Mouse (Mus musculus): ENCODE results near the gene Stbd1.

Gene Stbd1

DNA sequence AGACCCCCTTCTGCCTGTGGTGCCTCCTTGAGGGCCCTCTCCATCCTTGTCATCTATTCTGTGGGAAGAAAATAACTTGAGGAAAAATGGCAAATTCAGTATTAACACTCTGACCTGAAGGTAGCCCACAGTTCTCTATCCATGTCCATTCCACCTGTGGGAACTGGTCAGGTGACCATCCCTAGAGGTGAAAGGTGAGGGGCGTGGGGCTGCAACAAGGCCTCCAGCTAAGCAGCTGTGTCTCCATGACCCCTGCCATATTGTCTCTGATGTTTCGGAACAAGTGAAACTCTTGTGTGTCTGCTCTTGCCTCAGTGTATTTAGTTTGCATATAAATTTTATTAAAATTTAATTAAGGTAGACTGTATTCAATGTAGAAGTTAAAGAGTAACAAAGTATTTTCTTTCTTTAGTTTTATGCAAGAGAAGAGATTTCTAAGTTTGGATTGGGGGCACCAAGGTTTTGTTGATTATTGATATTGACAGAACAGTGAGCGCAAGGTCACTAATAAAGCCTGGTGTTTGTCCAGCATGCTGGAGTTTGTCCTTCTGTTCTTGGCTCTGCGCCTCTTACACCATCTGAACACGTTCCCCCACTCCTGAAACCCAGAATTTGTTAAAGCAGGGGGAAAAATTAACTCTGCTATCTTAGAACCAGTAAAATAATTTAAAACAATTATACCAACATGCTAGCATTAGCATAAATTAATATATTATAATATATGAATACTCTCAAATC is 4.8 kb downstream of the Stbd1 start:
- Histone ChIP-seq H3K27me3 (ENCODE audit: control insufficient read depth, insufficient read depth, low read length, poor library complexity, severe bottlenecking) (no peaks in the 10 kb centered on the region), H3K36me3 (ENCODE audit: control insufficient read depth, insufficient read depth, low read length, poor library complexity, severe bottlenecking) (no peaks in the 10 kb centered on the region)
- DNase-seq (ENCODE audit: low read depth, low spot score), result no peak

DNA sequence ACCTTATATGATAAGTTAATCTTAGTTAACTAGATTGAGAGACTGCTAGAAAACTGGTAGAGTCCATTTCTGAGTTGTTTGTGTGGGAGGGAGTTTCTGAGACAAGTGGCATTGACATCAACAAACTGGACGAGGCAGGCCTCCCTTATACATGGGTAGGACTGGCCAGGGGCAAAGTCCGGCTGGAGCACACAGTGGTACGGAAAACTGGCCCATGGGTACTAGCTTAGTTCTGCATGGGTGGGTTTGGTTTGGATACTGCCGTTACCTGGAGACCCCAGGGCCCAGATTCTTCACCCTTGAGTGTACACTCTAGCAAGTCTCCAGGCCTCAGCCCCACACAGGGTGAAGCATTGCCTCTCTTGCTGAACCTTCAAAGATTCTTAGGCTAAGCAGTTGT is 9.9 kb downstream of the Stbd1 start:
- Histone ChIP-seq H3K27me3 (ENCODE audit: control insufficient read depth, insufficient read depth, low read length, poor library complexity, severe bottlenecking) (no peaks in the 10 kb centered on the region), H3K36me3 (ENCODE audit: control insufficient read depth, insufficient read depth, low read length, poor library complexity, severe bottlenecking) (no peaks in the 10 kb centered on the region)
- DNase-seq (ENCODE audit: low read depth, low spot score), result no peak

DNA sequence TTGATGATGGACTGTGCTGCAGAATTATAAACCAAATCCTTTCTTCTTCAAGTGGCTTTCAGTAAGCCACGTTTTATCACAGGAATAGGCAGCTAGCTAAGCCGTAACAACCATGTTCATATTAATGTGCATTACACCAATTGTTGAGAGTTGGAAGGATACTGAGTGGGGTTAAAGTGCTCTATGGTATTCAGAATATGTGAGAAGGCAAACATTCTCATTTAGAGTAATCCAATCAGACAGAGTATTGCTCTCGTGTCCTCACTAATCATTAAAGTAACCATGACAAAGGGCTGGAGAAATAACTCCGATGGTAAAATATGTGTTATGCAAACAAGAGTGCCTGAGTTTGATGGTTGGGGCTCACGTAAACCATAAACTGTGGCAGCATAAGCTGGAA is 19.0 kb downstream of the Stbd1 start:
- Histone ChIP-seq H3K27me3 (ENCODE audit: control insufficient read depth, insufficient read depth, low read length, poor library complexity, severe bottlenecking) (no peaks in the 10 kb centered on the region), H3K36me3 (ENCODE audit: control insufficient read depth, insufficient read depth, low read length, poor library complexity, severe bottlenecking) (no peaks in the 10 kb centered on the region)
- no peak for DNase-seq (ENCODE audit: low read depth, low spot score)

DNA sequence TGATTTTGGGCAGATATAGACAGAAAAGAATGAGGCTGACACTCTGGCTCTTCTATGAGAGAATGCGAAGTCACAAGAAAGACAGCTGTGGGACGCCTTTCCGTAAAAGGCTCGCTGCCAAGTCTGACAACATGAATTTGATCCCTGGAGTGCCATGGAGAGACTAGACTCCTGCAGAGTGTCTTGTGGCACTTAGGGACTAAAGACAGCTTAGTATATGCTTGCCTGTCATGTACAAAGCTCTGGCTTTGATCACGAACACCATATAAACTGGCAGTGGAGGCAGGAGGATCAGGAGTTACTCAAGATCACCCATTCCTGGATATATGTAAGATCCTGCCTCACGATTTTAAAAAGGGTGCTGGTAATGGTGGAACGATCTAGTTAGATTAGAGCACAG is 25.1 kb downstream of the Stbd1 start:
- Histone ChIP-seq H3K27me3 (ENCODE audit: control insufficient read depth, insufficient read depth, low read length, poor library complexity, severe bottlenecking) (no peaks in the 10 kb centered on the region), H3K36me3 (ENCODE audit: control insufficient read depth, insufficient read depth, low read length, poor library complexity, severe bottlenecking) (no peaks in the 10 kb centered on the region)
- DNase-seq (ENCODE audit: low read depth, low spot score), result no peak

DNA sequence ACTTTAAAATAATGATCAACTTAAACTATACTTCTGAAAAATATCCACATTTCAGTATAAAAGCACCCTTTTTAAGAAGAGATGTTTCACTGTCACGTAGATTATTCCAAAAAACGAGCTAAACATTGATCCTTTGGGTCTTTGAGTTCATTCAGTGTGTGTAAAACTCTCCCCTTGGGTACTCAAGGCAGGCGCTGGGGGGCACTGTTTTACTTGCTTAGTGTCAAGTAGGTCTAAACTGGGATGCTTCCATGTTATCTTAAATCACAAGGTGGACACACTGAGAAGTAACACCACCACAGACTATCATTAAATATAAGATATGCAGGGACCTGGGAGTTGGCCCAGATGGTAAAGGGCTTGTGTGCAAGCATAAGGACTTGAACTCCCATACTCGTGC is 30.7 kb downstream of the Stbd1 start:
- H3K27me3 ChIP-seq (ENCODE audit: control insufficient read depth, insufficient read depth, low read length, poor library complexity, severe bottlenecking), result no peaks in the 10 kb centered on the region
- DNase-seq (ENCODE audit: low read depth, low spot score), result no peak

DNA sequence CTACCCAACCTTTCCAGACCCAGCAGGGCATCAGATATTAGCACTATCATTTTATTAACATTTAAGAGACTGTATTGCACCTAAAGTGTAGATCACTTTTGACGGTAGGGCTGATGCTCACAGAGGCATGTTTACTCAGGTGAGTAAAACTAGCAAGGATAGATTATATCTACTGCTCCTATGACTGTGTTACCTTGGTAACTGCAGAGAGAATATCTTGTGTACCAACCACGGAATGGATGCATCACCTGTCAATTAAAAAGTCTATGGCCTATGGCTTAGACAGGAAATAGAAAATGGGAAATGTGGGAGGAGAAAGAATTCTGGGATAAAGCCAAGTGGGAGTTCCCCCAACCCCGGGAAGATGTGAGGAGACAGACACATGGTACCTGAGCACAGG is 32.1 kb downstream of the Stbd1 start:
- H3K36me3 ChIP-seq (ENCODE audit: control insufficient read depth, insufficient read depth, low read length, poor library complexity, severe bottlenecking), result no peaks in the 10 kb centered on the region
- no peak for DNase-seq (ENCODE audit: low read depth, low spot score)

More for the DNA sequence above, 30.7 kb downstream of the Stbd1 start:
- H3K36me3 ChIP-seq (ENCODE audit: control insufficient read depth, insufficient read depth, low read length, poor library complexity, severe bottlenecking), result no peaks in the 10 kb centered on the region

DNA sequence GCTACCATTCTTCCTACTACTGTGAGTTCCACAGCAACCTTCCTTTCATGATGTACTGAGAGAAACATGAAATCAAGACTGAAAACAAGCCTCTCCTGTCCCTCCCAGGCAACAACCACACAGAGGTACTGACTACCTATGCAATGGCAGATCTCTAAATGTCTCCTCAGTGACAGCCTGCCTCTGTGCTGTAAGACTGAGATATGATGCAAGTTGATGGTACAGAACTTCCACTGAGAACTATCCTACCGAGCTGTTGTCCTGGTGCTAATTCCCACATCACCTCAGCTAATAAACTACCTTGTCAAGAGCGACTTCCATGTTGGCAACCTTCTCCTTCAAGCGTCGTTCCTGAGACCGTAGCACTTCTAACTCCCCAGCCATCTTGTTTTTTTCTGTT is 33.0 kb downstream of the Stbd1 start:
- Histone ChIP-seq H3K36me3 (ENCODE audit: control insufficient read depth, insufficient read depth, low read length, poor library complexity, severe bottlenecking) (no peaks in the 10 kb centered on the region), H3K27me3 (ENCODE audit: control insufficient read depth, insufficient read depth, low read length, poor library complexity, severe bottlenecking) (no peaks in the 10 kb centered on the region)
- DNase-seq (ENCODE audit: low read depth, low spot score), result no peak

More for the DNA sequence above, 32.1 kb downstream of the Stbd1 start:
- H3K27me3 ChIP-seq (ENCODE audit: control insufficient read depth, insufficient read depth, low read length, poor library complexity, severe bottlenecking), result no peaks in the 10 kb centered on the region

DNA sequence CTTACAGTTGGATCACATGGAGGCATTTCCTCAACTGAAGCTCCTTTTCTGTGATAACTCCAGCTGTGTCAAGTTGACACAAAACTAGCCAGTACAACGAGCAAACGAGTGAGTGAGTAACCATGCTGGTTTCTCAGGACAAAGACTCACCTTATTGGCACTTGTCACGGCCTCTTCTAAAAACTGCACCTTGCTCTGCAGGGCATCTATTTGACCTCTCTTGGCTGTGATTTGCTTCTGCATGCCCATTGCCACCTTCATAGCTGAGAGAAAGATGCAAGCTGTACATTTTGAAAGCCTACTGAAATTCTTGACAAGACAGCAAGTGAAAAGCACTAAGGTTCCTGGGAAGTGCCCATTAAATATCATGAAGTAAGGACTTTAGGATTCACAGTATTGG is 38.0 kb downstream of the Stbd1 start:
- no peaks in the 10 kb centered on the region for H3K36me3 ChIP-seq (ENCODE audit: control insufficient read depth, insufficient read depth, low read length, poor library complexity, severe bottlenecking)
- no peak for DNase-seq (ENCODE audit: low read depth, low spot score)
- no peaks in the 10 kb centered on the region for H3K27me3 ChIP-seq (ENCODE audit: control insufficient read depth, insufficient read depth, low read length, poor library complexity, severe bottlenecking)

All from splenic B cell, adult 2 months (primary cell).